Mouse (Mus musculus) adrenal gland, postnatal 14 days (tissue): Measurements from ENCODE around the gene Apex2. TPM values are rescaled to one million over a fixed set of nuclear protein-coding genes. Genes with fewer than 3 reads are reported as not detected.
"Not testable (repeated sequence)": the region's sequence is repeated elsewhere in the genome, so short reads cannot be mapped to it uniquely, and the experiment has no call there.

Source experiments
- DNase-seq: peaks from one replicate; pipeline ENCODE4 v3.0.0; 2021; ENCODE audit warnings: mixed read lengths
- microRNA-seq, 2 experiments: library from miRNA; unstranded; fragments of <30 nt; microRNA quantifications; one replicate each; pipeline ENCODE4 v1.2.0; 2021
- total RNA-seq: library from RNA; stranded (reverse); gene quantifications from 2 replicates; pipeline ENCODE4 v1.2.3, GENCODE M21; 2021

Gene Apex2
- total RNA-seq, 1 experiment from 2014 or later: 18.9 TPM

GRCm38 (mm10) chrX:150487811-150488210, 101.9 kb downstream of the Apex2 start:
- DNase-seq: not testable (repeated sequence)

GRCm38 (mm10) chrX:150486314-150487030, 103.2 kb downstream of the Apex2 start:
- DNase-seq: not testable (repeated sequence)

GRCm38 (mm10) chrX:150477854-150478780, 111.6 kb downstream of the Apex2 start:
- DNase-seq: peak; percentile 90

GRCm38 (mm10) chrX:150471416-150471815, 118.3 kb downstream of the Apex2 start:
- DNase-seq: no peak

Small RNA genes within 50 kb of the gene (microRNA-seq; reads per million reads assigned to microRNA genes)
- 0 reads per million in 2 experiments for gene Mir3620

Other genes with a start within 250 kb of the Apex2 start
- 20.5 and 24.2 TPM in 2 replicates for gene Tmem29, start 130.7 kb downstream of the Apex2 start, total RNA-seq
- 152 and 203 TPM in 2 replicates for gene Alas2, start 42.5 kb downstream of the Apex2 start, total RNA-seq
- gene Pfkfb1, start 1.6 kb downstream of the Apex2 start, total RNA-seq: 30.5 and 42.7 TPM in 2 replicates
- gene Tro, start 67.7 kb upstream of the Apex2 start, total RNA-seq: 11.7 and 11.9 TPM in 2 replicates
- 91.0 and 103 TPM in 2 replicates for gene Maged2, start 224.5 kb upstream of the Apex2 start, total RNA-seq